Mouse (Mus musculus) intestine, postnatal 0 days (tissue): ENCODE data around the gene D6Wsu163e. TPM values are rescaled to one million over a fixed set of nuclear protein-coding genes. Genes with fewer than 3 reads are reported as not detected.

Source experiments
- ATAC-seq: fragments of 200-750 bp; cut with Nextera tagmentation; 2 replicates; pipeline ENCODE4 v1.8.0; 2017; ENCODE audit warnings: mild to moderate bottlenecking, moderate TSS enrichment, moderate library complexity
- H3K27ac ChIP-seq: fragments of 300-500 bp; sonication (generic); 2 replicates; pipeline ENCODE4 v1.5.1; 2014; ENCODE audit warnings: mild to moderate bottlenecking, low read depth, low read length, moderate library complexity
- H3K27me3 ChIP-seq: fragments of 300-500 bp; sonication (generic); replicated peaks from 2 replicates; pipeline ENCODE4 v1.6.1; 2014; ENCODE audit warnings: low read length, mixed read lengths; ENCODE audit not compliant: control insufficient read depth, insufficient read depth
- H3K36me3 ChIP-seq: fragments of 300-500 bp; sonication (generic); 2 replicates; pipeline ENCODE4 v1.6.1; 2014; ENCODE audit warnings: mild to moderate bottlenecking, moderate library complexity; ENCODE audit not compliant: control insufficient read depth, insufficient read depth
- H3K4me1 ChIP-seq: fragments of 300-500 bp; sonication (generic); replicated peaks from 2 replicates; pipeline ENCODE4 v1.6.1; 2014; ENCODE audit warnings: antibody characterized with exemption, low read length, mixed read lengths; ENCODE audit not compliant: control insufficient read depth, insufficient read depth
- H3K4me2 ChIP-seq: fragments of 300-500 bp; sonication (generic); replicated peaks from 2 replicates; pipeline ENCODE4 v1.6.1; 2014; ENCODE audit warnings: low read depth, mild to moderate bottlenecking, moderate library complexity
- H3K4me3 ChIP-seq: fragments of 300-500 bp; sonication (generic); 2 replicates; pipeline ENCODE4 v1.5.1; 2014; ENCODE audit warnings: low read depth, low read length
- H3K9ac ChIP-seq: fragments of 300-500 bp; sonication (generic); 2 replicates; pipeline ENCODE4 v1.6.1; 2014; ENCODE audit warnings: mild to moderate bottlenecking, low read depth, low read length
- H3K9me3 ChIP-seq: fragments of 300-500 bp; sonication (generic); 2 replicates; pipeline ENCODE4 v1.6.1; 2016; ENCODE audit warnings: mixed run types; ENCODE audit not compliant: control insufficient read depth
- CTCF ChIP-seq: sonication (generic); IDR thresholded peaks from 2 replicates; pipeline ENCODE4 v1.5.1; 2016; ENCODE audit warnings: low read depth, mild to moderate bottlenecking, control low read depth, antibody characterized with exemption, moderate library complexity
- WGBS: fragments of 180-500 bp; shearing (Covaris S2); extraction: QIAGEN DNeasy Blood & Tissue Kit; methylation state at CpG from one replicate; pipeline ENCODE4 v1.1.7; 2014; 5-methylcytosine and 5-hydroxymethylcytosine counted together
- polyA plus RNA-seq: library from polyadenylated mRNA; unstranded; fragments of >200 nt; fragmentation: Nextera tagmentation; extraction: Ambion mirVana; gene quantifications from 2 replicates; pipeline ENCODE4 v1.2.1, GENCODE M21; 2015

Gene D6Wsu163e
- polyA plus RNA-seq, 1 experiment from 2014 or later, result 16.2 TPM

GRCm38 (mm10) chr6:126961371-126962018 is 21.7 kb downstream of the D6Wsu163e start:
- no peak for ATAC-seq
- WGBS, result 88% methylated on average over 8 of the region's 8 CpGs

DNA sequence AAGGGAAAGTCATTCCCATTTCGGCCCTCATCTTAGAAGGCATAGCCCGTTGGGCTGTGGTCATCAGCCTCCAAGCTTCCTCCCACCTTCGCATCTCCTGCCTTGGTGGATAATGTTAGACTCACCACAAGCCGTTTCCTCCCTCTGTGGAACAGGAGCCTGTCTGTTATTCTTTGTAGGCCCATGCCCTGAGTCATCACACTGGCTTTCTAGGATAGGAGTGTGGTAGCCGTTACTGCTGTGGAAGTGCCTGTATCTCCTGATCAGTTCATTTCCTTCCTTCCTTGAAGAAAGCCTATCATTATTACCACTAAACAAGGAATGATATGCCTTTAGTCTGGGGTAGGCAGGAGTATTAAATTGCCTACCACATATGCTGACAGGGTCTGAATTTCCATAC is 22.9 kb downstream of the D6Wsu163e start:
- H3K9me3 ChIP-seq, result no peaks in the 10 kb centered on the region
- WGBS, result 84% methylated on average over 5 of the region's 5 CpGs
- no peak overlapping the region for H3K27ac ChIP-seq
- no peak for ATAC-seq
- no peaks in the 10 kb centered on the region for H3K27me3 ChIP-seq
- H3K4me2 ChIP-seq, result no peak overlapping the region
- H3K4me1 ChIP-seq, result no peaks in the 10 kb centered on the region
- no peak overlapping the region for H3K9ac ChIP-seq
- no peak overlapping the region for H3K4me3 ChIP-seq
- H3K36me3 ChIP-seq, result peaks cover 38% of the 10 kb centered on the region
- TF ChIP-seq CTCF, result no peak

More at GRCm38 (mm10) chr6:126961371-126962018, 21.7 kb downstream of the D6Wsu163e start:
- Histone ChIP-seq H3K36me3 (peaks cover 40% of the 10 kb centered on the region), H3K4me1 (no peaks in the 10 kb centered on the region), H3K4me2 (no peak overlapping the region), H3K9me3 (no peaks in the 10 kb centered on the region), H3K4me3 (no peak overlapping the region), H3K27ac (no peak overlapping the region), H3K27me3 (no peaks in the 10 kb centered on the region), H3K9ac (no peak overlapping the region)
- TF ChIP-seq CTCF, result no peak

GRCm38 (mm10) chr6:126963426-126963825 is 23.7 kb downstream of the D6Wsu163e start:
- Histone ChIP-seq H3K36me3 (peaks cover 44% of the 10 kb centered on the region), H3K4me3 (no peak overlapping the region), H3K9ac (no peak overlapping the region), H3K27ac (no peak overlapping the region), H3K27me3 (no peaks in the 10 kb centered on the region), H3K4me2 (no peak overlapping the region), H3K4me1 (no peaks in the 10 kb centered on the region), H3K9me3 (no peaks in the 10 kb centered on the region)
- no peak for ATAC-seq
- 86% methylated on average over 9 of the region's 9 CpGs for WGBS
- TF ChIP-seq CTCF, result no peak

DNA sequence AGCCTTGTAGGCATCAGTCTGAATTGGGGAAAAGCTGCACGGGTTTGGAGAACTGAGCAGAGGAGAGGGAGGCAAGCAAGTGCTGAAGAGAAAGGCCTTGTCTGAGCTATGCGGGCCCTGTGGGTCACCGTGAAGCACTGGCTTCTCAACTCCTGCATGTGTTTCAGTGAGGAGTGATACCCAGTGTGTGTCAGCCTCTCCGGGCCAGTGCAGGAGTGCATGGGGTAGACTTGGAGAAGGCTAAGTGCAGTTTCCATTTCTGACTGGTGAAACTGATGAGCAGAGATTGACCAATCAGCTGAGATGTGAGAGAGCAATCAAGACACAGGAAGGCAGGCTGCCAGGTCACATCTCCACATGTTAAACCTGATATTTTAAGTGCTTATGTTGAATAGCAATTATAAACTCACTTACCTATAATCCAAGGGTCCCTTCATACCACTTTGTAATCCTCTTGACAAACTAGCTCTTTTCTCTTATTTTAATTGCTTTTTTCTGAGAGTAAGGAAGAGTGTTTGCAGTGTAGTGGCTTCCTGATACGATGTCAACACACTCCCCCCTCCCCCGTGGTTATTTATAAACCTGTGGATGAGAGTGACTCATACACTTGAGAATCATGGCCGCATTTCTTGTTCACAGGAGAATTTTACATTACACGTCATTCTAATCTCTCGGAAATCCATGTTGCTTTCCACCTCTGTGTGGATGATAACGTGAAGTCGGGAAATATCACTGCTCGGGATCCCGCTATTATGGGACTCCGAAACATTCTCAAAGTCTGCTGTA is 26.7 kb downstream of the D6Wsu163e start:
- 81% methylated on average over 14 of the region's 14 CpGs for WGBS
- Histone ChIP-seq H3K4me3 (no peak overlapping the region), H3K27ac (no peak overlapping the region), H3K4me2 (no peak overlapping the region), H3K9me3 (no peaks in the 10 kb centered on the region), H3K9ac (no peak overlapping the region), H3K4me1 (no peaks in the 10 kb centered on the region), H3K36me3 (peaks cover 44% of the 10 kb centered on the region), H3K27me3 (no peaks in the 10 kb centered on the region)
- ATAC-seq, result no peak
- no peak for TF ChIP-seq CTCF

DNA sequence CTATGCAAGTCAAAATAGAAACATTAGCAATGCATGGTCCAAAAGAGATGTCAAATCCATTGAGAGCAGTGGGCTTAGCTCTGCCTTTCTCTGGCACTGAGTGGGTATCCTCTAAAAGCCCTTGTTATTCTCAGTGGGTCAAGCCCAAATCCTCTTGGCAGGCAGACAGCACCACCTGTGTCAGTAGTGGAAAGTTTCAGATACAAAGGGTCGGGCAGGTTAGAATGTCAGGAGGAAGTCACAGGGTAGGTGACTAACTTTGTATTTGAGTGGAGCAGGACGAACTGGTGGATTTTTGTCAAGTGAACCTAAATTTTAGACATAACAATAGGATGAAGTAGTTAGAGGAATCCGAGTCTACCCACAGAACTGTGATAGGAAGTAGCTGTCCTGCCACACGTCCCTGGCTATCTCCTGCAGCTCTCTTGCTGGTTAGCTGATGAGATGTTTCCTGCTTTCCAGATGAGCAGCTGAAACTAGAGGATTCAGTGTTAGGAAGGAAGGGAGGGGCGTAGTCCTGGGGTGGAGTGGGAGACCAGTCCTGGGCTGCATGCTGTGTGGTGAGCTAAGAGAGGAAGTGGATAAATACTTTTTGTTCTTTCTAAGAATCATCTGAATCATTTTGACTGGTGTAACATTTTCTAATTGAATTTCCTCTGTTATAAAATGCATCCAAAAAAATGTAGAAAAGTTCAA is 41.9 kb downstream of the D6Wsu163e start:
- no peaks in the 10 kb centered on the region for H3K27me3 ChIP-seq
- H3K27ac ChIP-seq, result no peak overlapping the region
- no peaks in the 10 kb centered on the region for H3K9me3 ChIP-seq
- H3K4me3 ChIP-seq, result no peak overlapping the region
- H3K9ac ChIP-seq, result no peak overlapping the region
- H3K36me3 ChIP-seq, result no peaks in the 10 kb centered on the region
- ATAC-seq, result no peak
- no peak for TF ChIP-seq CTCF
- WGBS, result 39% methylated on average over 5 of the region's 5 CpGs
- no peak overlapping the region for H3K4me2 ChIP-seq
- no peaks in the 10 kb centered on the region for H3K4me1 ChIP-seq

GRCm38 (mm10) chr6:126993676-126994075 is 53.9 kb downstream of the D6Wsu163e start:
- Histone ChIP-seq H3K27ac (no peak overlapping the region), H3K4me1 (no peaks in the 10 kb centered on the region), H3K4me2 (no peak overlapping the region), H3K9me3 (no peaks in the 10 kb centered on the region), H3K36me3 (no peaks in the 10 kb centered on the region), H3K9ac (no peak overlapping the region), H3K4me3 (no peak overlapping the region), H3K27me3 (no peaks in the 10 kb centered on the region)
- TF ChIP-seq CTCF, result no peak
- no peak for ATAC-seq
- 53% methylated on average over 2 of the region's 2 CpGs for WGBS
